17 mouse cellular contexts compared by ENCODE assay signal in the genomic region with DNA sequence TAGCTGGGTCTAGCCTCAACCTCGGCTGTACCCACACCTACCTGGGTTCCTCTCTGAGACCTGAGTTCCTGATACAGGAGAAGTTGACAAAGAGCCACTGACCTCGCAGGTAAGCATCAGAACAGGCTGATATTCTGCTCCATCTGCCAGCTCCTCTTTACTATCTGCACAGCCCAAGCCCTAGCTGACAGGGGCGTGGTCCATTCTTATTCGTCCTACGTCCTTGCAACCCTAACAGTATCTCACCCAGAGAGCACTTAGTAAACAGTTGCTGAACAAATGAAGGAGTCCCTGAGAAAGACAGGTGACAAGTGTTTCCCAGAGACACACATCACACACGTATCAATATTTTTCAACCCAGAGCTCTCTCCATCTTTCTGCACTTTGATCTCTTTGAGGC. TPM values are rescaled to one million over a fixed set of nuclear protein-coding genes. Genes with fewer than 3 reads are reported as not detected.
"Had no signal": no experiment of that assay in that cellular context is flagged by ENCODE, and none has a peak within 500 bp of the region (broad histone marks: within the 10 kb centered on the region; RNA-seq: fewer than 3 reads in every experiment).

No protein-coding gene starts in this region.

- H3K27ac ChIP-seq: left cerebral cortex, adult 2 months; midbrain, embryonic 12.5 days; neural tube, embryonic 13.5 days had no signal

- ATAC-seq: inflammation-experienced regulatory T-cells, adult 6 months; midbrain, embryonic 16.5 days had no signal

- H3K4me3 ChIP-seq: left cerebral cortex, adult 2 months; limb, embryonic 15.5 days; megakaryocyte, embryonic 14.5 days; midbrain, embryonic 12.5 days; neural tube, embryonic 13.5 days had no signal

- H3K9me3 ChIP-seq: limb, embryonic 15.5 days; neural tube, embryonic 13.5 days had no signal

- H3K4me2 ChIP-seq: limb, embryonic 15.5 days; lung, embryonic 14.5 days; midbrain, embryonic 12.5 days; neural tube, embryonic 13.5 days had no signal

- H3K9ac ChIP-seq: limb, embryonic 15.5 days; lung, embryonic 14.5 days; midbrain, embryonic 12.5 days; neural tube, embryonic 13.5 days had no signal

- DNase-seq: kidney, adult 8-10 months; lung, embryonic 14.5 days; lung, postnatal 10 days; lung, postnatal 4 days; right cerebral cortex, postnatal 14 days; thymus, adult 18-20 months; thymus, postnatal 14 days had no signal

- H3K27me3 ChIP-seq: limb, embryonic 15.5 days; megakaryocyte, embryonic 14.5 days; midbrain, embryonic 12.5 days; neural tube, embryonic 13.5 days had no signal

RNA-seq across cellular contexts. Expression of a gene that starts 46.4 kb away (rescaled TPM):
- total RNA-seq: layer of hippocampus, postnatal 25 days; left cerebral cortex, adult 2 months; left cerebral cortex, postnatal 14 days had no signal
- polyA plus RNA-seq: inflammation-experienced regulatory T-cells, adult 6 months; limb, embryonic 11.5 days; midbrain, embryonic 12.5 days; neural tube, embryonic 13.5 days had no signal
